Mouse (Mus musculus): ENCODE measurements at regions not wholly inside any gene's neighbourhood (a gene's known extent, or its start where the extent isn't known, plus 50 kb on each side); places are given as distances from the start of the nearest gene placed in this dataset.

DNA sequence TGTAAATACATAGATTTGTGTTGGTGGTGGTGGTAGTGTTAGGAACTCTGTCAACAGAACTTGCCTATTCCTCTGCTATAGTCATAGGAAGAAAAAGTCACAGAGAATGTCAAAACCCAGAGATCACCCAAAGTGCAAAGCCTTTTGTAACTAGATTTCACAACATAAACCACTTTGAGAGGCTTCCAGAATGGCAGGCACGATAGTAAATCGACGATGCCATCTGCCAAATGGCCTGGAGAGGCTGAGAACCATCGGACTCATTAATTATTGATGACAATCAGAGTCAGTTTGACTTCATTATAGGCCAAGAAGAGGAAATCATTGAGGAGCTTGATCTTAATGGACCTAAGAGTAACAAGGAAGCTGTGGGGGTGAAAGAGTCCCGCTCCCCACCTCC, 207.6 kb upstream of the Kirrel3 start:
- ATAC-seq (replicated peaks; ENCODE audit: low FRiP score) (no peak), DNase-seq (ENCODE audit: low spot score) (no peak)
- Histone ChIP-seq H3K4me1 (replicated peaks; ENCODE audit: control insufficient read depth, insufficient read depth, low read length) (peaks cover 9% of the 10 kb centered on the region; the same call in 1 of the 2 replicates), H3K27me3 (ENCODE audit: control insufficient read depth, insufficient read depth, low read length) (no peaks in the 10 kb centered on the region), H3K9ac (ENCODE audit: low read length) (no peak overlapping the region), H3K9me3 (ENCODE audit: control insufficient read depth, low read length) (no peaks in the 10 kb centered on the region), H3K4me3 (ENCODE audit: low read depth, low read length) (no peak overlapping the region), H3K27ac (ENCODE audit: low read depth, low read length) (no peak overlapping the region), H3K36me3 (ENCODE audit: control insufficient read depth, insufficient read depth, low read length) (no peaks in the 10 kb centered on the region), H3K4me2 (ENCODE audit: low read depth, low read length, severe bottlenecking) (no peak overlapping the region)
- WGBS = 82% methylated on average over 5 of the region's 5 CpGs

DNA sequence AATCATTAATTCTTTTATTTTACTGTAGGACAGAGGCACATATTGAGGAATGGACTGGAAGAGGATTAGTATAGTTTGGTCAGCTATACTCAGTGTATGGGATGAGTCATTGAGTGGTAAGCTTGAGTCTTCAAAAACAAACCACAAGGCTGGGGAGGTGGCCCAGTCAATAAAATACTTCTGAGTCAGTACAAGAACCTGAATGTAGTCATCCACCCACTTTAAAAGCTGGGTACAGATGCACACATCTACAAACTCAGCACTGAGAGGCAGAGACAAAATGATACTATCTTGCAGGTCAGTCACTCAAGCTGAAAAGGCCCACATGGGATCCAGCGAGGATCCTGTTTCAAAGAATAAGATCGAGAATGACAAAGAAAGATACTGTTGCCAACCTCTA, 206.3 kb upstream of the Kirrel3 start:
- WGBS = 83% methylated on average over 2 of the region's 2 CpGs
- Histone ChIP-seq H3K4me3 (ENCODE audit: low read depth, low read length) (no peak overlapping the region), H3K27ac (ENCODE audit: low read depth, low read length) (no peak overlapping the region), H3K9ac (ENCODE audit: low read length) (no peak overlapping the region), H3K4me2 (ENCODE audit: low read depth, low read length, severe bottlenecking) (no peak overlapping the region), H3K27me3 (ENCODE audit: control insufficient read depth, insufficient read depth, low read length) (no peaks in the 10 kb centered on the region), H3K9me3 (ENCODE audit: control insufficient read depth, low read length) (no peaks in the 10 kb centered on the region), H3K36me3 (ENCODE audit: control insufficient read depth, insufficient read depth, low read length) (no peaks in the 10 kb centered on the region), H3K4me1 (replicated peaks; ENCODE audit: control insufficient read depth, insufficient read depth, low read length) (peaks cover 9% of the 10 kb centered on the region; the same call in 1 of the 2 replicates)
- ATAC-seq (replicated peaks; ENCODE audit: low FRiP score) = no peak
- DNase-seq (ENCODE audit: low spot score) = no peak

DNA sequence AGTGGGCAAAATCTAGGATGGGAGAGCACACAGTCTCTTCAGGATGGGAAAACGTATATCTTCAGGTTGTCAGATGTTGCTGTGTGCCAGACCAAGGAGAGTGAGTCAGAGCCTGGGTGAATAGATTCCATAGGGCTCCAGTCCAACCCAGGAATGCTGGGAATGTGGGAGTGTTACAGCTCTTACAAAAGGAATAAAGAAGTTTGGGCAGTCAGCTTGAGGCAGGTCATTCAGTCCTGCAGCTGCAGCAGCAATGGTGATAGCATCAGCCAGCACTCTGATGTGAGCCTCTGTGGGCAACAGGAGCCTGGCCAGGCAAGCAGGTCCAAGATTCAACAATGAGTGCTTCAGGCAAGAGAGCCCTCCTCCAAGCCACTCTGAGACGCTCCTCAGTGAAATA, 205.8 kb upstream of the Kirrel3 start:
- Histone ChIP-seq H3K36me3 (ENCODE audit: control insufficient read depth, insufficient read depth, low read length) (no peaks in the 10 kb centered on the region), H3K9ac (ENCODE audit: low read length) (no peak overlapping the region), H3K27ac (ENCODE audit: low read depth, low read length) (no peak overlapping the region), H3K4me1 (replicated peaks; ENCODE audit: control insufficient read depth, insufficient read depth, low read length) (peaks cover 9% of the 10 kb centered on the region; the same call in 1 of the 2 replicates), H3K4me3 (ENCODE audit: low read depth, low read length) (no peak overlapping the region), H3K4me2 (ENCODE audit: low read depth, low read length, severe bottlenecking) (no peak overlapping the region), H3K9me3 (ENCODE audit: control insufficient read depth, low read length) (no peaks in the 10 kb centered on the region), H3K27me3 (ENCODE audit: control insufficient read depth, insufficient read depth, low read length) (no peaks in the 10 kb centered on the region)
- 36% methylated on average over 2 of the region's 2 CpGs for WGBS
- peak; percentile 54 for DNase-seq (ENCODE audit: low spot score)
- peak; percentile 42 for ATAC-seq (replicated peaks; ENCODE audit: low FRiP score)

DNA sequence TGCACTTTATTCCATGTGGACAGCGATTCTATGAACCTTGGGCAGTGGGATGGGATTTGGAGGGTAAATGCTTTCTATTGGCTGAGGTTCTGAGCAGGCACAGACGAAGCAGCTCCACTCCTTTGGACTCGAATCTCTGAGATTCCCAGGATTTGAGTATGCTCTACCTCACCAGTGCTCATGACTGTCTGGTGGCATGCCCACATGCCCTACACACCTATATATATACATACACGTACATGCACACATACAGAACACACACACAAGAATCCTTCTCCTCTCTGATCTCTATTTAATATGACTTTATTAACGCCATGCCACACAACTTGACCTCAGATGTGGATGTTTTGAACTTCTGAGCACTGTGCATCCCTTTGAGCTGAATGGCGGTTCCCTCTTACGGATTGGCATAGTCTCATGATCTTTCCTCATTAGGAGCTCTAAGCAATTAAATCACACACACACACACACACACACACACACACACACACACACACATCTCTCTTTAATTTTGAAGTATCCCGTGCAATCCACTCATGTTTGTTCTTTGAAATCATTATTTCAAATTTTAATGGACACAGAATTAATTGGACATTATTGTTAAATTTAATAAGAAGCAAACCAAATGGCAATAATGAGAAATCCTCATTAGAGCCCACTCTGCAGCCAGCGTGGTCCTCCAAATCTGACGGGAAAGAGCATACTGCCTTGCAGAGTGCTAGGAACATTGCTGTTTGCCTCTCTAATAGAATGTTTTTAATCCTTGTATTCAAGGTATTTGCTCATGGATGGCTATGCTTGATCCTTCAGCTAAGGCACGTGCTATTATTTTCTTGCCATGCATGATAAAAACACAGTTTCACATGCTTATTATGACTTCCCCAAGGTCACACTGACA, 205.1 kb upstream of the Kirrel3 start:
- peaks cover 9% of the 10 kb centered on the region; the same call in 1 of the 2 replicates for H3K4me1 ChIP-seq (replicated peaks; ENCODE audit: control insufficient read depth, insufficient read depth, low read length)
- peak; percentile 78 for ATAC-seq (replicated peaks; ENCODE audit: low FRiP score)
- H3K27me3 ChIP-seq (ENCODE audit: control insufficient read depth, insufficient read depth, low read length) = no peaks in the 10 kb centered on the region
- no peak overlapping the region for H3K9ac ChIP-seq (ENCODE audit: low read length)
- no peak overlapping the region for H3K4me3 ChIP-seq (ENCODE audit: low read depth, low read length)
- H3K36me3 ChIP-seq (ENCODE audit: control insufficient read depth, insufficient read depth, low read length) = no peaks in the 10 kb centered on the region
- H3K27ac ChIP-seq (ENCODE audit: low read depth, low read length) = no peak overlapping the region
- H3K9me3 ChIP-seq (ENCODE audit: control insufficient read depth, low read length) = no peaks in the 10 kb centered on the region
- WGBS = 52% methylated on average over 11 of the region's 11 CpGs
- no peak overlapping the region for H3K4me2 ChIP-seq (ENCODE audit: low read depth, low read length, severe bottlenecking)
- peak; percentile 55 for DNase-seq (ENCODE audit: low spot score)

DNA sequence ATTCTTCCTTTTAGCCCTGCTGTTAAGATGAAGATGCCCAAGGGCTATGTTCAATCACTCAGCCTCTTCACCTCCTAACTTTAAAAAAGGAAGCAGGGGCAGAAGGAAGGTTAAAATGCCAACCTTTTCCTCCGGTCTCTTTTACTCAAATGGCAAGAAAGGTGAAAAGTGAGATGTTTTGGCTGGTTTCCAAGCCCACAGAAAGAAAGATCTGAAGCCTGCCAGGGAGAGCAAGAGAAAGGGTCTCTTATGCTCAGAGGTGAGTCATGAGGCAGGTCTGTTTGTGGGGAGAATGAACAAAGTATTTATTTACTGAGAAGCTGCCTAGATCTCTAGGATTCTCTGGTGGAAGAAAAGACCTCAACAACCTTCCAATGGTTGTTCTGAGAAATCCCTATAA, 162.1 kb upstream of the Kirrel3 start:
- H3K27ac ChIP-seq (ENCODE audit: low read depth, low read length) = no peak overlapping the region
- no peak overlapping the region for H3K4me3 ChIP-seq (ENCODE audit: low read depth, low read length)
- no peak for DNase-seq (ENCODE audit: low spot score)
- H3K9ac ChIP-seq (ENCODE audit: low read length) = no peak overlapping the region
- H3K9me3 ChIP-seq (ENCODE audit: control insufficient read depth, low read length) = no peaks in the 10 kb centered on the region
- WGBS = 81% methylated on average over 1 of the region's 1 CpGs
- no peak overlapping the region for H3K4me2 ChIP-seq (ENCODE audit: low read depth, low read length, severe bottlenecking)
- ATAC-seq (replicated peaks; ENCODE audit: low FRiP score) = no peak
- no peaks in the 10 kb centered on the region for H3K36me3 ChIP-seq (ENCODE audit: control insufficient read depth, insufficient read depth, low read length)
- no peaks in the 10 kb centered on the region for H3K27me3 ChIP-seq (ENCODE audit: control insufficient read depth, insufficient read depth, low read length)
- no peaks in the 10 kb centered on the region for H3K4me1 ChIP-seq (replicated peaks; ENCODE audit: control insufficient read depth, insufficient read depth, low read length)

DNA sequence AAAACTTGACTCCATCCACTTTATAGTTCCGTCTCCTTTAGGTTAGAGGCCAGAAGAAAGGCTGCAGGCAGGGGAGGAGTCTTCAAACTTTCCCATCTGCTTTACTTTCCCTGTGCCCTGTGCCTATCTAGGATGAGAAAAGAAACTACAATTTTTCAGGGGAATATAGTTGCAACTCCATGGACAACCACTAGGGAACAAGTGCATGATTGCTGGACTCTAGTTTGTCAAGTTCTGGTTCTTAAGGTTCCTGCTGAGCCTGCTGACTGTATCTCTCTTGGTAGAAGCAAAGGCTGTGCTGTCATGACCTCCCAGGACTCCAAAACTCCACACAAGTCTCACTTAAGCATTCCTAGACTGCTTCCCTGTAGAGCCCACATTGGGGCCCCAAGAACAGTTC, 157.0 kb upstream of the Kirrel3 start:
- no peak for ATAC-seq (replicated peaks; ENCODE audit: low FRiP score)
- H3K4me2 ChIP-seq (ENCODE audit: low read depth, low read length, severe bottlenecking) = no peak overlapping the region
- H3K4me1 ChIP-seq (replicated peaks; ENCODE audit: control insufficient read depth, insufficient read depth, low read length) = no peaks in the 10 kb centered on the region
- no peak overlapping the region for H3K4me3 ChIP-seq (ENCODE audit: low read depth, low read length)
- H3K9me3 ChIP-seq (ENCODE audit: control insufficient read depth, low read length) = no peaks in the 10 kb centered on the region
- H3K27me3 ChIP-seq (ENCODE audit: control insufficient read depth, insufficient read depth, low read length) = no peaks in the 10 kb centered on the region
- no peak for DNase-seq (ENCODE audit: low spot score)
- no peak overlapping the region for H3K9ac ChIP-seq (ENCODE audit: low read length)
- 82% methylated on average over 1 of the region's 1 CpGs for WGBS
- H3K36me3 ChIP-seq (ENCODE audit: control insufficient read depth, insufficient read depth, low read length) = no peaks in the 10 kb centered on the region
- H3K27ac ChIP-seq (ENCODE audit: low read depth, low read length) = no peak overlapping the region

DNA sequence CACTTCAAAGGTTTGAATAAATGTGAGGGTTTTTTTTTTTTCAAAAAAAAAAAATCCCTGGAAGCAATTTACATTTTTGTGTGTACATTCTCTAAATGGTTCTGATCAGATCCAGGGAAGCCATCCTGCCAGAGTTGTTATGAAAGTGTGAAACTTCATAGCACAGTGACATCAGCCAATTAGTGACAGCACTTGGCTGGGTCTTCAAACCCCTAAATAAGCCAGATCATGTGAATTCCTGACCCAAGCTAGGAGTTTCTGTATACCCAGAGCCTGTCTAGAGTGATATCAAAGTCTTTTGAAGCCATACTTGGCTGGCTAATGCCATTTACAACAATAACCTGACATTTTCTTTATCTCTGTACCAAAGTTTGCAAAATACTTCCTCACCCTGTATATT, 151.6 kb upstream of the Kirrel3 start:
- DNase-seq (ENCODE audit: low spot score) (no peak), ATAC-seq (replicated peaks; ENCODE audit: low FRiP score) (no peak)
- no peak overlapping the region for H3K9ac ChIP-seq (ENCODE audit: low read length)

DNA sequence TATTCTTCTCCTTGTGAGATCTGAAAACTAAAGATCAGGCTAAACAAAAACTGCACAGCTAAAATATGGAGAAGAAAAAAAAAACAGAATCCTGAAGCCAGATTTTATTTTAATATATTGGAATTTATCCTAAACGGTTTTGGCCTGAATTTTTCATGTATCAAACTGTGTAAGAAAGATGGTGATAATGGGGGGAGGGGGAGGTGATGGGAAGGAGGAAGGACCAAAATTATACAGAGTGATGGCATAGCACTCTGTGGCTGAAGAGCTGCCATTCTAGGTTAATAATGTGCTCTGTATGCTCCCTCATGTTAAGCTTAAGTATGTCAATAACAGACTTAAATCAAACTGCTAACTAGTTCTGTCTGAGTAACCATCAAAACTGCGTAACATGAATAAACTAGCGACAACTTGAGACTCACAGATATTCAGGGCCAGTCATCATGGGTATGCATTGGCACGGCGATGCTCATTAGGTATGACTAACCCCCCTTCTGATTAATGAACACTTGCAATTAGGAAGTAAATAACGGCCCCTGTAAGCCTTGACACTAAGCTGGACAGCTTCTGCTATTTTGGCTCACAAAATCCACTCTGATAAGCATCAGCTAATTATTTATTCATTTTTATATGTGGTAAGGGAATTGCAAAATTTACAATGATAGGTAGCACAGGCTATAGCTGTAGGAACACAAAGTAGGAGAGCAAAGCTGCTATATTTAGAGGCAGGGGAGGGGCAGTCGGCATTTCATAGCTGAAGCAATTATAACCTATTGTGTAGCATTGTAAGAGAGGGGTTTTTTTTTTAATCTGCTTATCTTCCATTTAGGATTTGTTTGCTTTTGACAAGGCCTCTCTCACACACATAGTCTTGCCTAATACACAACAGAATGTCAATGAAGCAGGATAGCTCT, 150.9 kb upstream of the Kirrel3 start:
- Histone ChIP-seq H3K4me1 (replicated peaks; ENCODE audit: control insufficient read depth, insufficient read depth, low read length) (no peaks in the 10 kb centered on the region), H3K9me3 (ENCODE audit: control insufficient read depth, low read length) (no peaks in the 10 kb centered on the region), H3K27me3 (ENCODE audit: control insufficient read depth, insufficient read depth, low read length) (no peaks in the 10 kb centered on the region), H3K9ac (ENCODE audit: low read length) (no peak overlapping the region), H3K36me3 (ENCODE audit: control insufficient read depth, insufficient read depth, low read length) (no peaks in the 10 kb centered on the region), H3K4me3 (ENCODE audit: low read depth, low read length) (no peak overlapping the region), H3K27ac (ENCODE audit: low read depth, low read length) (no peak overlapping the region), H3K4me2 (ENCODE audit: low read depth, low read length, severe bottlenecking) (no peak overlapping the region)
- ATAC-seq (replicated peaks; ENCODE audit: low FRiP score) (peak; percentile 67), DNase-seq (ENCODE audit: low spot score) (no peak)
- 58% methylated on average over 7 of the region's 7 CpGs for WGBS

More for the DNA sequence above, 151.6 kb upstream of the Kirrel3 start:
- Histone ChIP-seq H3K27ac (ENCODE audit: low read depth, low read length) (no peak overlapping the region), H3K4me1 (replicated peaks; ENCODE audit: control insufficient read depth, insufficient read depth, low read length) (no peaks in the 10 kb centered on the region), H3K9me3 (ENCODE audit: control insufficient read depth, low read length) (no peaks in the 10 kb centered on the region), H3K4me2 (ENCODE audit: low read depth, low read length, severe bottlenecking) (no peak overlapping the region), H3K36me3 (ENCODE audit: control insufficient read depth, insufficient read depth, low read length) (no peaks in the 10 kb centered on the region), H3K4me3 (ENCODE audit: low read depth, low read length) (no peak overlapping the region), H3K27me3 (ENCODE audit: control insufficient read depth, insufficient read depth, low read length) (no peaks in the 10 kb centered on the region)

Data from forebrain, embryonic 11.5 days (tissue).